ENCODE assay signal across 30 mouse cellular contexts in genomic region chr1:88662736-88663135, GRCm38 (mm10). TPM values are rescaled to one million over a fixed set of nuclear protein-coding genes. Genes with fewer than 3 reads are reported as not detected.
DNase-seq lines count a peak whose midpoint lies in the region; ATAC-seq and TF ChIP-seq lines count a peak whose summit lies in the region.
"Had no signal": no experiment of that assay in that cellular context is flagged by ENCODE, and none has a peak within 500 bp of the region (broad histone marks: within the 10 kb centered on the region; RNA-seq: fewer than 3 reads in every experiment).

No protein-coding gene starts in this region.

- no peaks in the 10 kb centered on the region for H3K9me3 ChIP-seq in heart, embryonic 13.5 days
- H3K9me3 ChIP-seq in lung, embryonic 16.5 days (ENCODE audit: control insufficient read depth, low read length) = no peaks in the 10 kb centered on the region
- no peaks in the 10 kb centered on the region for H3K9me3 ChIP-seq in stomach, embryonic 15.5 days
- H3K9me3 ChIP-seq: embryonic facial prominence, embryonic 15.5 days; limb, embryonic 10.5 days; limb, embryonic 15.5 days; liver, embryonic 13.5 days; midbrain, embryonic 13.5 days; neural tube, embryonic 13.5 days had no signal

- no peak for ATAC-seq in heart, embryonic 13.5 days (ENCODE audit: extremely low read depth, insufficient number of reproducible peaks, low FRiP score, low TSS enrichment)
- ATAC-seq in lung, embryonic 16.5 days (ENCODE audit: low read depth) = no peak
- ATAC-seq in stomach, embryonic 15.5 days (ENCODE audit: insufficient read depth, low FRiP score, low read depth) = peak; percentile 56; the same call in 1 of the 2 replicates
- ATAC-seq: forebrain, embryonic 14.5 days; intestine, postnatal 0 days; midbrain, embryonic 13.5 days; Patski had no signal

- H3K79me3 ChIP-seq in C2C12 (ENCODE audit: low read depth) = no peaks in the 10 kb centered on the region

- no peak overlapping the region for H3K4me2 ChIP-seq in heart, embryonic 13.5 days
- H3K4me2 ChIP-seq in lung, embryonic 16.5 days (ENCODE audit: low read depth, low read length) = no peak overlapping the region
- no peak overlapping the region for H3K4me2 ChIP-seq in stomach, embryonic 15.5 days
- H3K4me2 ChIP-seq: embryonic facial prominence, embryonic 15.5 days; hindbrain, embryonic 14.5 days; limb, embryonic 15.5 days; liver, embryonic 13.5 days; midbrain, embryonic 13.5 days; neural tube, embryonic 13.5 days had no signal

- 67% methylated on average over 5 of the region's 5 CpGs for whole genome bisulfite sequencing in heart, embryonic 13.5 days
- 65% methylated on average over 5 of the region's 5 CpGs for WGBS in heart, adult 2 months
- 46% methylated on average over 5 of the region's 5 CpGs for WGBS in lung, embryonic 16.5 days
- WGBS in stomach, embryonic 15.5 days = 40% methylated on average over 5 of the region's 5 CpGs

- intact Hi-C loops in heart, adult 2 months (cut with DNase I) = loop anchor here (5.0 kb wide), 1 partner anchor 40 kb away; the partner anchor contains the start of gene Arl4c

- H3K36me3 ChIP-seq in heart, embryonic 13.5 days = no peaks in the 10 kb centered on the region
- H3K36me3 ChIP-seq in heart, adult 2 months (ENCODE audit: control insufficient read depth, insufficient read depth, low read length) = no peaks in the 10 kb centered on the region
- no peaks in the 10 kb centered on the region for H3K36me3 ChIP-seq in lung, embryonic 16.5 days (ENCODE audit: control insufficient read depth, insufficient read depth, low read length)
- no peaks in the 10 kb centered on the region for H3K36me3 ChIP-seq in C2C12 (ENCODE audit: control insufficient read depth, insufficient read depth)
- no peaks in the 10 kb centered on the region for H3K36me3 ChIP-seq in stomach, embryonic 15.5 days
- H3K36me3 ChIP-seq: embryonic facial prominence, embryonic 15.5 days; limb, embryonic 10.5 days; limb, embryonic 15.5 days; liver, embryonic 13.5 days; midbrain, embryonic 13.5 days; neural tube, embryonic 13.5 days had no signal

- no peak for TF ChIP-seq CTCF in heart, adult 2 months (IDR thresholded peaks at IDR 0.05)
- TF ChIP-seq CTCF in C2C12 (IDR thresholded peaks at IDR 0.05; ENCODE audit: control insufficient read depth, insufficient read depth, insufficient read length) = no peak

- H3ac ChIP-seq in C2C12 (ENCODE audit: control insufficient read depth, insufficient read length, low read depth) = peak overlapping the region; percentile 48

- no peak overlapping the region for H3K9ac ChIP-seq in heart, embryonic 13.5 days
- no peak overlapping the region for H3K9ac ChIP-seq in heart, adult 2 months (ENCODE audit: low read depth, low read length)
- H3K9ac ChIP-seq in lung, embryonic 16.5 days (ENCODE audit: low read length) = no peak overlapping the region
- H3K9ac ChIP-seq in stomach, embryonic 15.5 days = no peak overlapping the region
- H3K9ac ChIP-seq: embryonic facial prominence, embryonic 15.5 days; hindbrain, embryonic 14.5 days; limb, embryonic 15.5 days; liver, embryonic 13.5 days; midbrain, embryonic 13.5 days; neural tube, embryonic 13.5 days had no signal

- TF ChIP-seq POLR2A in heart, adult 2 months (IDR thresholded peaks at IDR 0.05; ENCODE audit: insufficient read depth, low read depth, low read length) = no peak

- peaks cover 16% of the 10 kb centered on the region for H3K4me1 ChIP-seq in heart, embryonic 13.5 days
- peaks cover 14% of the 10 kb centered on the region for H3K4me1 ChIP-seq in heart, adult 2 months (ENCODE audit: control insufficient read depth, insufficient read depth, low read length)
- H3K4me1 ChIP-seq in lung, embryonic 16.5 days (replicated peaks; ENCODE audit: control insufficient read depth, insufficient read depth, low read length) = peaks cover 11% of the 10 kb centered on the region; the same call in 1 of the 2 replicates
- no peaks in the 10 kb centered on the region for H3K4me1 ChIP-seq in stomach, embryonic 15.5 days
- H3K4me1 ChIP-seq: embryonic facial prominence, embryonic 15.5 days; limb, embryonic 10.5 days; liver, embryonic 13.5 days had no signal

- DNase-seq in heart, adult 2 months = no peak
- DNase-seq in lung, postnatal 14 days = no peak
- no peak for DNase-seq in cerebellum, adult 11-12 months
- no peak for DNase-seq in testis, postnatal 10 days (ENCODE audit: low spot score)
- DNase-seq: adrenal gland, postnatal 10 days; B cell, adult 2 months; cerebellum, adult 2 months; cerebellum, postnatal 14 days; gastrocnemius, postnatal 25 days; heart, adult 11 months; heart, postnatal 10 days; kidney, postnatal 14 days; liver, embryonic 13.5 days; thymus, adult 18-20 months; thymus, postnatal 25 days had no signal

- no peaks in the 10 kb centered on the region for H3K79me2 ChIP-seq in heart, adult 2 months (replicated peaks; ENCODE audit: control insufficient read depth, insufficient read depth, low read length)
- no peaks in the 10 kb centered on the region for H3K79me2 ChIP-seq in C2C12 (ENCODE audit: control insufficient read depth, insufficient read depth)

- H3K27ac ChIP-seq in heart, embryonic 13.5 days (replicated peaks) = peak overlapping the region; percentile 10; the same call in 1 of the 2 replicates
- H3K27ac ChIP-seq in heart, adult 2 months = no peak overlapping the region
- H3K27ac ChIP-seq in lung, embryonic 16.5 days (ENCODE audit: low read length) = 0 out of 2 replicates have a peak overlapping the region, but pooled peaks have one; percentile 30
- H3K27ac ChIP-seq in stomach, embryonic 15.5 days = peak overlapping the region; percentile 61; the same call in 1 of the 2 replicates
- H3K27ac ChIP-seq: embryonic facial prominence, embryonic 15.5 days; hindbrain, embryonic 14.5 days; limb, embryonic 10.5 days; limb, embryonic 15.5 days; liver, embryonic 13.5 days; macrophage; midbrain, embryonic 13.5 days; neural tube, embryonic 13.5 days had no signal

- no peak overlapping the region for H3K4me3 ChIP-seq in heart, embryonic 13.5 days
- H3K4me3 ChIP-seq in heart, adult 2 months = no peak overlapping the region
- no peak overlapping the region for H3K4me3 ChIP-seq in lung, embryonic 16.5 days (ENCODE audit: low read length)
- no peak overlapping the region for H3K4me3 ChIP-seq in C2C12 (ENCODE audit: insufficient read depth, poor library complexity, severe bottlenecking)
- H3K4me3 ChIP-seq in stomach, embryonic 15.5 days (replicated peaks) = no peak overlapping the region
- H3K4me3 ChIP-seq: embryonic facial prominence, embryonic 15.5 days; limb, embryonic 10.5 days; limb, embryonic 15.5 days; liver, embryonic 13.5 days; midbrain, embryonic 13.5 days; neural tube, embryonic 13.5 days had no signal

- H3K27me3 ChIP-seq in heart, embryonic 13.5 days (replicated peaks) = no peaks in the 10 kb centered on the region
- H3K27me3 ChIP-seq in heart, adult 2 months (ENCODE audit: control insufficient read depth, insufficient read depth, low read length) = no peaks in the 10 kb centered on the region
- H3K27me3 ChIP-seq in lung, embryonic 16.5 days (ENCODE audit: control insufficient read depth, insufficient read depth, low read depth, low read length) = no peaks in the 10 kb centered on the region
- H3K27me3 ChIP-seq in C2C12 (ENCODE audit: control insufficient read depth, insufficient read depth, insufficient read length) = no peaks in the 10 kb centered on the region
- no peaks in the 10 kb centered on the region for H3K27me3 ChIP-seq in stomach, embryonic 15.5 days (replicated peaks)
- H3K27me3 ChIP-seq: CH12.LX; embryonic facial prominence, embryonic 15.5 days; limb, embryonic 15.5 days; liver, embryonic 13.5 days; midbrain, embryonic 13.5 days; neural tube, embryonic 13.5 days; Patski had no signal

- TF ChIP-seq EP300 in heart, adult 2 months (IDR thresholded peaks at IDR 0.05; ENCODE audit: insufficient read depth, low read depth, low read length) = no peak

TF ChIP-seq in C2C12, 6 proteins besides CTCF, POLR2A, EP300 and RAD21:
- TF ChIP-seq MYOD1 (IDR thresholded peaks at IDR 0.05; ENCODE audit: control insufficient read depth, insufficient read length, low read depth) (no peak), MAX (IDR thresholded peaks at IDR 0.05) (no peak), CEBPB (IDR thresholded peaks at IDR 0.05; ENCODE audit: low read depth) (no peak), FOSL1 (IDR thresholded peaks at IDR 0.05; ENCODE audit: insufficient read depth, low read length, poor library complexity, severe bottlenecking) (peak; percentile 32), MYOG (IDR thresholded peaks at IDR 0.05; ENCODE audit: control insufficient read depth, extremely low read depth, insufficient read length) (no peak), USF1 (IDR thresholded peaks at IDR 0.05; ENCODE audit: low read depth) (peak; percentile 13)
TF ChIP-seq in C2C12: peak in this region for 2.

RNA-seq across cellular contexts. Expression of gene Arl4c, which starts 39.3 kb away (rescaled TPM):
- polyA plus RNA-seq in heart, embryonic 13.5 days (2015; fragmentation: Nextera tagmentation; extraction: Ambion mirVana) = 6.6 and 7.6 TPM in 2 replicates
- total RNA-seq in heart, adult 2 months (2021) = 1 to 10 TPM; 4.5 to 4.9 TPM
- 3.4 and 3.6 TPM in 2 replicates for polyA plus RNA-seq in heart, adult 2 months (2012; rRNA removed)
- 15.2 and 17.0 TPM in 2 replicates for polyA plus RNA-seq in lung, embryonic 16.5 days (2015; fragmentation: Nextera tagmentation; extraction: Ambion mirVana)
- 81.3 TPM for polyA plus RNA-seq in C2C12 (2012; fragmentation: generic; extraction: Trizol)
- 10.5 and 11.8 TPM in 2 replicates for polyA plus RNA-seq in stomach, embryonic 15.5 days (2015; fragmentation: Nextera tagmentation; extraction: Ambion mirVana)
